Mouse (Mus musculus): ENCODE measurements around the gene Zfp936. TPM values are rescaled to one million over a fixed set of nuclear protein-coding genes. Genes with fewer than 3 reads are reported as not detected.
"Not testable (repeated sequence)": the region's sequence is repeated elsewhere in the genome, so short reads cannot be mapped to it uniquely, and the experiment has no call there.

Gene Zfp936
- polyA plus RNA-seq (2012; fragmentation: generic; extraction: Trizol): 0.20 TPM
- long read RNA-seq, experiment 1: 0 reads
- long read RNA-seq, experiment 2: 0 reads

DNA sequence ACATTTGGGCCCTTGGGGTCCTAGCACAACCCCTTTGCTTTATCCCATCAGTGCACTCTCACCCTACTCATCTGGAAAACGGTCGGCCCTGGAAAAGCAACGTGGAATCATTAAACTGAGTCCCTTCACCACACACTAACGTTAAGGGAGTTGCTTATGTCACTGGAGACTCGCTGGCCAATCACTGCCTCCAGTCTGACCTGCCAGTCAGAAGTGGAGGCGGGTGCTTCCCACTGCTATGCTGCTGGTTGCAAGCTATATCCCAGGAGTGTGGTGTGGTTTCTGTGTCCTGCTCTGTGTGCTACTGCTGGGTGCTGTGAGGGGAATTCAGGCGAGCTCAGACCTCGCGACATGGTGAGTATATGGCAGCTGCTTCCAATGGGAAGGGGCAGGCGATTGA lies at the start of gene Zfp936:
Gene Zfp936, plus strand, starts transcription at position 301 of the 400 bp plus-strand sequence.
- H3K27me3 ChIP-seq (ENCODE audit: control insufficient read depth, insufficient read depth, insufficient read length); H3K79me2 ChIP-seq (ENCODE audit: control insufficient read depth, insufficient read depth); H3K4me3 ChIP-seq (ENCODE audit: insufficient read depth, poor library complexity, severe bottlenecking); H3K79me3 ChIP-seq (ENCODE audit: low read depth); H3ac ChIP-seq (ENCODE audit: control insufficient read depth, insufficient read length, low read depth); H3K36me3 ChIP-seq (ENCODE audit: control insufficient read depth, insufficient read depth): not testable (repeated sequence)

DNA sequence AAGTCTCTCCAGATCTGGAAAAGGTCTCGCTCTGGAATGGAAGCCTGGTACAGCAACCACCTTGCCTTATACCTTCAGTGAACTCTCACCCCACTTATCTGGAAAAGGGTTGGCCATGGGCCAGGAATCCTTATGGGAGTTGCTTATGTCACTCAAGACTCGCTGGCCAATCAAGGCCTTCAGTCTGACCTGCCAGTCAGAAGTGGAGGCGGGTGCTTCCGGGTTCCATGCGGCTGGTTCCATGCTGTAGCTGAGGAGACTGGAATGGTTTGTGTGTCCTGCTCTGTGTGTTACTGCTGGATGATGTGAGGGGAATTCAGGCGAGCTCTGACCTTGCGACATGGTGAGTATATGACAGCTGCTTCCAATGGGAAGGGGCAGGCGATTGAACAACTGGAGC lies 36.2 kb upstream of the Zfp936 start:
- Histone ChIP-seq H3K4me3 (ENCODE audit: insufficient read depth, poor library complexity, severe bottlenecking) (no peak overlapping the region), H3K27me3 (ENCODE audit: control insufficient read depth, insufficient read depth, insufficient read length) (no peaks in the 10 kb centered on the region), H3K79me2 (ENCODE audit: control insufficient read depth, insufficient read depth) (no peaks in the 10 kb centered on the region), H3ac (ENCODE audit: control insufficient read depth, insufficient read length, low read depth) (no peak overlapping the region), H3K36me3 (ENCODE audit: control insufficient read depth, insufficient read depth) (no peaks in the 10 kb centered on the region), H3K79me3 (ENCODE audit: low read depth) (no peaks in the 10 kb centered on the region)
- TF ChIP-seq CEBPB (IDR thresholded peaks at IDR 0.05; ENCODE audit: low read depth) (no peak), MYOD1 (IDR thresholded peaks at IDR 0.05; ENCODE audit: control insufficient read depth, insufficient read length, low read depth) (no peak), MYOG (IDR thresholded peaks at IDR 0.05; ENCODE audit: control insufficient read depth, extremely low read depth, insufficient read length) (no peak), MAX (IDR thresholded peaks at IDR 0.05) (no peak), FOSL1 (IDR thresholded peaks at IDR 0.05; ENCODE audit: insufficient read depth, low read length, poor library complexity, severe bottlenecking) (no peak), USF1 (IDR thresholded peaks at IDR 0.05; ENCODE audit: low read depth) (no peak)

DNA sequence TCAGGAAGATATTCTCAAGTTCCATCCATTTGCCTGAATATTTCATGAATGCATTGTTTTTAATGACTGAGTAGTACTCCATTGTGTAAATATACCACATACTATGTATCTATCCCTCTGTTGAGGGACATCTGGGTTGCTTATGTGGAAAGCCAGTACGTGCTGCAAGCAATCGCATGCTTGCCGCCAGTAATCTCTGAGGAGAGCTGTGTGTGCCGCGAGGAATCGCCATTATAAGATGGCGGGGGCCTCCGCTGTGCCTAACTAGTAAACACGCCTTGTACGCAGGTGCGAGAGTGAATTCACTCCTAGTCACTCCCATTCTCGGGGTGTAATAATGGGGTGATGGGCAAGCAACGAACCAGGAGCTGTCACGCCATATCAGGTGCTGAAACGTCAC lies 14.7 kb downstream of the Zfp936 start:
- H3K36me3 ChIP-seq (ENCODE audit: control insufficient read depth, insufficient read depth); H3ac ChIP-seq (ENCODE audit: control insufficient read depth, insufficient read length, low read depth); H3K79me2 ChIP-seq (ENCODE audit: control insufficient read depth, insufficient read depth); H3K79me3 ChIP-seq (ENCODE audit: low read depth); H3K4me3 ChIP-seq (ENCODE audit: insufficient read depth, poor library complexity, severe bottlenecking); H3K27me3 ChIP-seq (ENCODE audit: control insufficient read depth, insufficient read depth, insufficient read length): not testable (repeated sequence)

DNA sequence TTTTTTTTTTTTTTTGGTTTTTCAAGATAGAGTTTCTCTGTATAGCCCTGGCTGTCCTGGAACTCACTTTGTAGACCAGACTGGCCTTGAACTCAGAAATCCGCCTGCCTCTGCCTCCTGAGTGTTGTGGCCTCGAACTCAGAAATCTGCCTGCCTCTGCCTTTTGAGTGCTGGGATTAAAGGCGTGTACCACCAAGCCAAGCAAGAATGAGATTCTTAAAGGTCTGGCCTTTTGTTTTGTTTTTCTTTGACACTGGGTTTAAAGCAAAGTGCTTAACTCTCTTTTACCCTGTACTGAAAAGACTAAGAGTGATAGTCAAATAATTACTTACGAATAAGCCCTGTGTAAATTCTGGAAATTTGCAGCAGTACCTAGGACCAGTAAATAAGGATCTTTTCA lies 50.1 kb downstream of the Zfp936 start:
- not testable (repeated sequence) for H3K27me3 ChIP-seq (ENCODE audit: control insufficient read depth, insufficient read depth, insufficient read length); H3K79me3 ChIP-seq (ENCODE audit: low read depth); H3K36me3 ChIP-seq (ENCODE audit: control insufficient read depth, insufficient read depth); H3K79me2 ChIP-seq (ENCODE audit: control insufficient read depth, insufficient read depth); H3K4me3 ChIP-seq (ENCODE audit: insufficient read depth, poor library complexity, severe bottlenecking); H3ac ChIP-seq (ENCODE audit: control insufficient read depth, insufficient read length, low read depth)

DNA sequence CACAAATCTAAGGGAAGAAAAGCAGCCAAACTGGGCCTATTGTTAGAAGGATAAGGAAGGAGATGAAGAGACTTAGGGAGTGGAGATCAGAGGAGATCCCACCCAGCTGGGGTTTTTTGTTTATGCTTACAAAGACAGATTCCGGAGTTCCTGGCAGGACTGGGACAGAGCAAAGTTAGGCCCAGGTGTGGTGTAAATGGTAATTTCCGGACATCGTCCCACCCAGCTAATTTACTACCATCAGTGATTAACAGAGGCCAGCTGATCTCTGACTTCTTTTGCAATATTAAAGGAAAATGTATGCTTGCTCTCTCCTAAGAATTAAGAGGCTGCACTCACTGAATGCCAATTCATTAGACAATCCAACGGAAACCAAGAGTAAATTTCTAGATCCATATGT lies 53.1 kb downstream of the Zfp936 start:
- H3K36me3 ChIP-seq (ENCODE audit: control insufficient read depth, insufficient read depth); H3K79me2 ChIP-seq (ENCODE audit: control insufficient read depth, insufficient read depth); H3K79me3 ChIP-seq (ENCODE audit: low read depth); H3K27me3 ChIP-seq (ENCODE audit: control insufficient read depth, insufficient read depth, insufficient read length); H3K4me3 ChIP-seq (ENCODE audit: insufficient read depth, poor library complexity, severe bottlenecking); H3ac ChIP-seq (ENCODE audit: control insufficient read depth, insufficient read length, low read depth): not testable (repeated sequence)

DNA sequence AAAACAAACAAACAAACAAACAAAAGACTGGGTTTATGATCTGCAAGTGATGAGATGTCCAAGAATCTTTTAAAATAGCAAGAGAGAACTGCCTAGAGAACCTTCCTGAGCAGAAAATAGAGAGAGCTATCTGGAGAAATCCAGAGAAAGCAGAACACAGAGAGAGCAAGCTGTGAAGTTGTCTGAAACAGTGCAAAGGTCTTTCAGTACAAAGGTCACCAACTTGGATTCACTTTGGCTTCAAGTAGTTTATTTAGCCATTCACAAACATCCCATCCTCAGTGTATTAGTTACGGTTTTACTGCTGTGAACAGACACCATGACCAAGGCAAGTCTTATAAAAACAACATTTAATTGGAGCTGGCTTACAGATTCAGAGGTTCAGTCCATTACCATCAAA lies 53.8 kb downstream of the Zfp936 start:
- not testable (repeated sequence) for H3K36me3 ChIP-seq (ENCODE audit: control insufficient read depth, insufficient read depth); H3K79me2 ChIP-seq (ENCODE audit: control insufficient read depth, insufficient read depth); H3K79me3 ChIP-seq (ENCODE audit: low read depth); H3K27me3 ChIP-seq (ENCODE audit: control insufficient read depth, insufficient read depth, insufficient read length); H3ac ChIP-seq (ENCODE audit: control insufficient read depth, insufficient read length, low read depth); H3K4me3 ChIP-seq (ENCODE audit: insufficient read depth, poor library complexity, severe bottlenecking)

DNA sequence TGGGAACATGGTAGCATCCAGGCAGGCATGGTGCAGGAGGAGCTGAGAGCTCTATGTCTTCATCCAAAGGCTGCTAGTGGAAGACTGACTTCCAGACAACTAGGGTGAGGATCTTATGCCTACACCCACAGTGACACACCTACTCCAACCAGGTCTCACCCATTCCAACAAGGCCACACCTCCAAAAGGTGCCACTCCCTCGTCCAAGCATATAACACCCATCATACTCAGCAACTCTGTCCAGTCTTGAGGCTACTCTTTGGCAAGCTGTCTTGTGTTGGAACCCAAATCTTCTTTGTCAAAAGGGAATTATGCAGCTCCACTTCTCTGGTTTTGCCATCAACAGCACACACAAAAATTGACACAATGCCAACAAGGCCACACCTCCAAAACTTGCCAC lies 54.2 kb downstream of the Zfp936 start:
- not testable (repeated sequence) for H3K27me3 ChIP-seq (ENCODE audit: control insufficient read depth, insufficient read depth, insufficient read length); H3ac ChIP-seq (ENCODE audit: control insufficient read depth, insufficient read length, low read depth); H3K79me2 ChIP-seq (ENCODE audit: control insufficient read depth, insufficient read depth); H3K79me3 ChIP-seq (ENCODE audit: low read depth); H3K36me3 ChIP-seq (ENCODE audit: control insufficient read depth, insufficient read depth); H3K4me3 ChIP-seq (ENCODE audit: insufficient read depth, poor library complexity, severe bottlenecking)

DNA sequence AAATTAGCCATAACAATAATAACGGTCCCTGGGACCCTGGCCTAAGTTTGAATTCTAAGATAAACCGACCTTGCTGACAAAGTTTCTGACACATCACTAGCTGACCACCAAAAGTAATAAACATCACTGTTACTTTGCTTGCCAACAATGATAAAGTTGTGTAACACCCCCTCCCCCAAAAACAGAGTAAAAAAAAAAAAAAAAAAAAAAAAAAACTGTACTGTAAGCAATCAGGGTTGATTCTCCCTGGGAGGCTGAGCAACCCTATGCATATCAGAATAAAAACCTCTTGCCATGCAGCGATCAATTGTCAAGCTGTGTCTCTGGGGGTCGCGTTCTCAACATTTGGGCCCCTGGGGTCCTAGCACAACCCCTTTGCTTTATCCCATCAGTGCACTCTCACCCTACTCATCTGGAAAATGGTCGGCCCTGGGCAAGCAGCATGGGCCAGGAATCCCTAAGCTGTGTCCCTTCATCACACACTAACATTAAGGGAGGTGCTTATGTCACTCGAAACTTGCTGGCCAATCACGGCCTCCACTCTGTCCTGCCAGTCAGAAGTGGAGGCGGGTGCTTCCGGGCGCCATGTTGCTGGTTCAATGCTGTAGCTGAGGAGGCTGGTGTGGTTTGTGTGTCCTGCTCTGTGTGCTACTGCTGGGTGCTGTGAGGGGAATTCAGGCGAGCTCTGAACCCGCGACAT lies 63.1 kb downstream of the Zfp936 start:
- Histone ChIP-seq H3K79me3 (ENCODE audit: low read depth) (no peaks in the 10 kb centered on the region), H3K36me3 (ENCODE audit: control insufficient read depth, insufficient read depth) (no peaks in the 10 kb centered on the region), H3K79me2 (ENCODE audit: control insufficient read depth, insufficient read depth) (no peaks in the 10 kb centered on the region), H3ac (ENCODE audit: control insufficient read depth, insufficient read length, low read depth) (no peak overlapping the region), H3K4me3 (ENCODE audit: insufficient read depth, poor library complexity, severe bottlenecking) (no peak overlapping the region), H3K27me3 (ENCODE audit: control insufficient read depth, insufficient read depth, insufficient read length) (no peaks in the 10 kb centered on the region)
- TF ChIP-seq USF1 (IDR thresholded peaks at IDR 0.05; ENCODE audit: low read depth): no peak
- no peak for TF ChIP-seq FOSL1 (IDR thresholded peaks at IDR 0.05; ENCODE audit: insufficient read depth, low read length, poor library complexity, severe bottlenecking)
- TF ChIP-seq MAX (IDR thresholded peaks at IDR 0.05): no peak
- TF ChIP-seq MYOG (IDR thresholded peaks at IDR 0.05; ENCODE audit: control insufficient read depth, extremely low read depth, insufficient read length): no peak
- TF ChIP-seq MYOD1 (IDR thresholded peaks at IDR 0.05; ENCODE audit: control insufficient read depth, insufficient read length, low read depth): no peak
- TF ChIP-seq CTCF (IDR thresholded peaks at IDR 0.05; ENCODE audit: control insufficient read depth, insufficient read depth, insufficient read length): no peak
- no peak for TF ChIP-seq CEBPB (IDR thresholded peaks at IDR 0.05; ENCODE audit: low read depth)

DNA sequence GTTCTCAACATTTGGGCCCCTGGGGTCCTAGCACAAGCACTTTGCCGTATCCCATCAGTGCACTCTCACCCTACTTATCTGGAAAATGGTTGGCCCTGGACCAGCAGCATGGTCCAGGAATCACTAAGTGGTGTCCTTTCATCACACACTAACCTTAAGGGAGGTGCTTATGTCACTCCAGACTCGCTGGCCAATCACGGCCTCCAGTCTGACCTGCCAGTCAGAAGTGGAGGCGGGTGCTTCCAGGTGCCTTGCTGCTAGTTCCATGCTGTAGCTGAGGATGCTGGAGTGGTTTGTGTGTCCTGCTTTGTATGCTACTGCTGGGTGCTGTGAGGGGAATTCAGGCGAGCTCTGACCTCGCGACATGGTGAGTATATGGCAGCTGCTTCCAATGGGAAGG lies 99.8 kb downstream of the Zfp936 start:
- not testable (repeated sequence) for H3K36me3 ChIP-seq (ENCODE audit: control insufficient read depth, insufficient read depth); H3K79me3 ChIP-seq (ENCODE audit: low read depth); H3K27me3 ChIP-seq (ENCODE audit: control insufficient read depth, insufficient read depth, insufficient read length); H3ac ChIP-seq (ENCODE audit: control insufficient read depth, insufficient read length, low read depth); H3K79me2 ChIP-seq (ENCODE audit: control insufficient read depth, insufficient read depth); H3K4me3 ChIP-seq (ENCODE audit: insufficient read depth, poor library complexity, severe bottlenecking)

All from C2C12 (cell line).